Mouse (Mus musculus) lung, embryonic 16.5 days (tissue): ENCODE measurements around the gene Kcng1. TPM values are rescaled to one million over a fixed set of nuclear protein-coding genes. Genes with fewer than 3 reads are reported as not detected.

Source experiments
- ATAC-seq: fragments of 200-750 bp; cut with Nextera tagmentation; 2 replicates; pipeline ENCODE4 v1.8.0; 2017; ENCODE audit warnings: low read depth, mild to moderate bottlenecking, moderate library complexity
- H3K27ac ChIP-seq: fragments of 300-500 bp; sonication (generic); 2 replicates; pipeline ENCODE4 v1.5.1; 2014; ENCODE audit warnings: mild to moderate bottlenecking, control low read depth, low read length
- H3K27me3 ChIP-seq: fragments of 300-500 bp; sonication (generic); 2 replicates; pipeline ENCODE4 v1.6.1; 2014; ENCODE audit warnings: low read depth, low read length, mixed read lengths; ENCODE audit not compliant: control insufficient read depth, insufficient read depth
- H3K36me3 ChIP-seq: fragments of 300-500 bp; sonication (generic); 2 replicates; pipeline ENCODE4 v1.6.1; 2014; ENCODE audit warnings: low read length; ENCODE audit not compliant: control insufficient read depth, insufficient read depth
- H3K4me1 ChIP-seq: fragments of 300-500 bp; sonication (generic); replicated peaks from 2 replicates; pipeline ENCODE4 v1.6.1; 2014; ENCODE audit warnings: low read length, mixed read lengths; ENCODE audit not compliant: control insufficient read depth, insufficient read depth
- H3K4me2 ChIP-seq: fragments of 300-500 bp; sonication (generic); 2 replicates; pipeline ENCODE4 v1.6.1; 2014; ENCODE audit warnings: low read depth, low read length, control low read depth
- H3K4me3 ChIP-seq: fragments of 300-500 bp; sonication (generic); 2 replicates; pipeline ENCODE4 v1.5.1; 2014; ENCODE audit warnings: mild to moderate bottlenecking, low read length, control low read depth
- H3K9ac ChIP-seq: fragments of 300-500 bp; sonication (generic); 2 replicates; pipeline ENCODE4 v1.6.1; 2014; ENCODE audit warnings: low read length, control low read depth
- H3K9me3 ChIP-seq: fragments of 300-500 bp; sonication (generic); 2 replicates; pipeline ENCODE4 v1.6.1; 2016; ENCODE audit warnings: low read length; ENCODE audit not compliant: control insufficient read depth
- WGBS: fragments of 180-500 bp; shearing (Covaris S2); extraction: QIAGEN DNeasy Blood & Tissue Kit; methylation state at CpG from one replicate; pipeline ENCODE4 v1.1.7; 2014; 5-methylcytosine and 5-hydroxymethylcytosine counted together
- polyA plus RNA-seq: library from polyadenylated mRNA; unstranded; fragments of >200 nt; fragmentation: Nextera tagmentation; extraction: Ambion mirVana; gene quantifications from 2 replicates; pipeline ENCODE4 v1.2.1, GENCODE M21; 2015

Gene Kcng1
- polyA plus RNA-seq, 1 experiment from 2014 or later = 0.19 TPM

GRCm38 (mm10) chr2:168252639-168253292 is 28.8 kb downstream of the Kcng1 start:
- Histone ChIP-seq H3K4me3 (no peak overlapping the region), H3K27ac (no peak overlapping the region), H3K4me1 (no peaks in the 10 kb centered on the region), H3K9me3 (no peaks in the 10 kb centered on the region), H3K36me3 (no peaks in the 10 kb centered on the region), H3K27me3 (no peaks in the 10 kb centered on the region), H3K9ac (no peak overlapping the region), H3K4me2 (0 out of 2 replicates have a peak overlapping the region, but pooled peaks have one; percentile 0)
- peak; percentile 57; the same call in 1 of the 2 replicates for ATAC-seq
- WGBS = 13% methylated on average over 16 of the region's 16 CpGs

- no peak overlapping the region for H3K4me2 ChIP-seq
- H3K9me3 ChIP-seq = no peaks in the 10 kb centered on the region
- no peaks in the 10 kb centered on the region for H3K36me3 ChIP-seq
- no peak overlapping the region for H3K9ac ChIP-seq
- ATAC-seq = no peak
- H3K27me3 ChIP-seq = no peaks in the 10 kb centered on the region
- WGBS = 14% methylated on average over 8 of the region's 8 CpGs
- no peaks in the 10 kb centered on the region for H3K4me1 ChIP-seq
- H3K4me3 ChIP-seq = no peak overlapping the region
- H3K27ac ChIP-seq = no peak overlapping the region
Measured at GRCm38 (mm10) chr2:168250270-168250669, 31.3 kb downstream of the Kcng1 start.

- Histone ChIP-seq H3K4me1 (no peaks in the 10 kb centered on the region), H3K9me3 (no peaks in the 10 kb centered on the region), H3K27ac (no peak overlapping the region), H3K36me3 (no peaks in the 10 kb centered on the region), H3K9ac (no peak overlapping the region), H3K27me3 (no peaks in the 10 kb centered on the region), H3K4me2 (no peak overlapping the region), H3K4me3 (no peak overlapping the region)
- 15% methylated on average over 2 of the region's 2 CpGs for WGBS
- no peak for ATAC-seq
Measured at GRCm38 (mm10) chr2:168248856-168249245, 32.7 kb downstream of the Kcng1 start.

- Histone ChIP-seq H3K36me3 (no peaks in the 10 kb centered on the region), H3K27me3 (no peaks in the 10 kb centered on the region), H3K4me2 (no peak overlapping the region), H3K4me1 (no peaks in the 10 kb centered on the region), H3K4me3 (no peak overlapping the region), H3K9ac (no peak overlapping the region), H3K9me3 (no peaks in the 10 kb centered on the region), H3K27ac (no peak overlapping the region)
- WGBS = 71% methylated on average over 8 of the region's 8 CpGs
- no peak for ATAC-seq
Measured at GRCm38 (mm10) chr2:168248167-168248855, 33.2 kb downstream of the Kcng1 start.

GRCm38 (mm10) chr2:168245571-168245970 is 36.0 kb downstream of the Kcng1 start:
- no peaks in the 10 kb centered on the region for H3K27me3 ChIP-seq

GRCm38 (mm10) chr2:168243278-168243677 is 38.3 kb downstream of the Kcng1 start:
- Histone ChIP-seq H3K4me3 (no peak overlapping the region), H3K9ac (no peak overlapping the region), H3K9me3 (peaks cover 2% of the 10 kb centered on the region; the same call in 1 of the 2 replicates), H3K36me3 (no peaks in the 10 kb centered on the region), H3K4me2 (no peak overlapping the region), H3K4me1 (no peaks in the 10 kb centered on the region), H3K27ac (no peak overlapping the region), H3K27me3 (no peaks in the 10 kb centered on the region)
- ATAC-seq = no peak
- WGBS = 77% methylated on average over 4 of the region's 4 CpGs

More at GRCm38 (mm10) chr2:168245571-168245970, 36.0 kb downstream of the Kcng1 start:
- no peak overlapping the region for H3K4me3 ChIP-seq
- no peaks in the 10 kb centered on the region for H3K9me3 ChIP-seq
- no peak overlapping the region for H3K4me2 ChIP-seq
- H3K27ac ChIP-seq = no peak overlapping the region
- 29% methylated on average over 8 of the region's 8 CpGs for WGBS
- H3K4me1 ChIP-seq = no peaks in the 10 kb centered on the region
- no peak overlapping the region for H3K9ac ChIP-seq
- H3K36me3 ChIP-seq = no peaks in the 10 kb centered on the region
- ATAC-seq = no peak

GRCm38 (mm10) chr2:168242841-168243240 is 38.7 kb downstream of the Kcng1 start:
- H3K36me3 ChIP-seq = no peaks in the 10 kb centered on the region
- no peaks in the 10 kb centered on the region for H3K27me3 ChIP-seq
- H3K9ac ChIP-seq = no peak overlapping the region
- no peak overlapping the region for H3K4me3 ChIP-seq
- H3K9me3 ChIP-seq = peaks cover 4% of the 10 kb centered on the region; the same call in 1 of the 2 replicates
- no peak overlapping the region for H3K4me2 ChIP-seq
- peak; percentile 23; the same call in 1 of the 2 replicates for ATAC-seq
- H3K27ac ChIP-seq = no peak overlapping the region
- no peaks in the 10 kb centered on the region for H3K4me1 ChIP-seq

- Histone ChIP-seq H3K27me3 (no peaks in the 10 kb centered on the region), H3K4me3 (no peak overlapping the region), H3K9ac (no peak overlapping the region), H3K4me1 (no peaks in the 10 kb centered on the region), H3K27ac (no peak overlapping the region), H3K36me3 (peaks cover 6% of the 10 kb centered on the region; the same call in 1 of the 2 replicates), H3K9me3 (peaks cover 4% of the 10 kb centered on the region; the same call in 1 of the 2 replicates), H3K4me2 (no peak overlapping the region)
- 85% methylated on average over 4 of the region's 4 CpGs for WGBS
- no peak for ATAC-seq
Measured at GRCm38 (mm10) chr2:168238335-168238734, 43.2 kb downstream of the Kcng1 start.

- Histone ChIP-seq H3K27ac (no peak overlapping the region), H3K9ac (no peak overlapping the region), H3K9me3 (peaks cover 2% of the 10 kb centered on the region; the same call in 1 of the 2 replicates), H3K4me1 (peaks cover 19% of the 10 kb centered on the region), H3K4me3 (no peak overlapping the region), H3K27me3 (no peaks in the 10 kb centered on the region), H3K36me3 (peaks cover 6% of the 10 kb centered on the region; the same call in 1 of the 2 replicates), H3K4me2 (no peak overlapping the region)
- WGBS = 84% methylated on average over 5 of the region's 5 CpGs
- ATAC-seq = no peak
Measured at GRCm38 (mm10) chr2:168233286-168233685, 48.2 kb downstream of the Kcng1 start.
